Mouse (Mus musculus) embryonic facial prominence, embryonic 14.5 days (tissue): Measurements from ENCODE around the gene Frmpd3. TPM values are rescaled to one million over a fixed set of nuclear protein-coding genes. Genes with fewer than 3 reads are reported as not detected.
A peak's percentile ranks its signal among the peaks of the same experiment; 100 is the strongest.

Experiments used
- ATAC-seq: fragments of 200-750 bp; cut with Nextera tagmentation; 2 replicates; pipeline ENCODE4 v1.8.0; 2017; ENCODE audit warnings: low read depth, moderate number of reproducible peaks, moderate TSS enrichment
- DNase-seq: peaks from one replicate; pipeline ENCODE4 v3.0.0-alpha.2; 2015; ENCODE audit warnings: low spot score
- H3K27ac ChIP-seq: fragments of 300-500 bp; sonication (generic); replicated peaks from 2 replicates; pipeline ENCODE4 v1.5.1; 2014; ENCODE audit warnings: low read depth, mild to moderate bottlenecking, low read length, moderate library complexity
- H3K27me3 ChIP-seq: fragments of 300-500 bp; sonication (generic); replicated peaks from 2 replicates; pipeline ENCODE4 v1.6.1; 2014; ENCODE audit warnings: low read length; ENCODE audit not compliant: control insufficient read depth, insufficient read depth
- H3K36me3 ChIP-seq: fragments of 300-500 bp; sonication (generic); 2 replicates; pipeline ENCODE4 v1.6.1; 2014; ENCODE audit warnings: low read length, mixed read lengths; ENCODE audit not compliant: control insufficient read depth, insufficient read depth
- H3K4me1 ChIP-seq: fragments of 300-500 bp; sonication (generic); 2 replicates; pipeline ENCODE4 v1.6.1; 2014; ENCODE audit warnings: antibody characterized with exemption, low read length; ENCODE audit not compliant: control insufficient read depth, insufficient read depth
- H3K4me2 ChIP-seq: fragments of 300-500 bp; sonication (generic); 2 replicates; pipeline ENCODE4 v1.6.1; 2014; ENCODE audit warnings: low read depth, mild to moderate bottlenecking, low read length, moderate library complexity, mixed read lengths
- H3K4me3 ChIP-seq: fragments of 300-500 bp; sonication (generic); 2 replicates; pipeline ENCODE4 v1.5.1; 2014; ENCODE audit warnings: low read depth, mild to moderate bottlenecking, low read length
- H3K9ac ChIP-seq: fragments of 300-500 bp; sonication (generic); 2 replicates; pipeline ENCODE4 v1.6.1; 2014; ENCODE audit warnings: low read depth, mild to moderate bottlenecking, low read length, moderate library complexity, mixed read lengths
- H3K9me3 ChIP-seq: fragments of 300-500 bp; sonication (generic); 2 replicates; pipeline ENCODE4 v1.6.1; 2016; ENCODE audit warnings: low read length; ENCODE audit not compliant: control insufficient read depth
- WGBS: fragments of 180-500 bp; shearing (Covaris S2); extraction: QIAGEN DNeasy Blood & Tissue Kit; methylation state at CpG from one replicate; pipeline ENCODE4 v1.1.7; 2014; 5-methylcytosine and 5-hydroxymethylcytosine counted together
- polyA plus RNA-seq: library from polyadenylated mRNA; unstranded; fragments of >200 nt; fragmentation: Nextera tagmentation; extraction: Ambion mirVana; gene quantifications from 2 replicates; pipeline ENCODE4 v1.2.1, GENCODE M21; 2014

The Frmpd3 gene
- polyA plus RNA-seq, 1 experiment from 2014 or later, result 0.22 TPM

DNA sequence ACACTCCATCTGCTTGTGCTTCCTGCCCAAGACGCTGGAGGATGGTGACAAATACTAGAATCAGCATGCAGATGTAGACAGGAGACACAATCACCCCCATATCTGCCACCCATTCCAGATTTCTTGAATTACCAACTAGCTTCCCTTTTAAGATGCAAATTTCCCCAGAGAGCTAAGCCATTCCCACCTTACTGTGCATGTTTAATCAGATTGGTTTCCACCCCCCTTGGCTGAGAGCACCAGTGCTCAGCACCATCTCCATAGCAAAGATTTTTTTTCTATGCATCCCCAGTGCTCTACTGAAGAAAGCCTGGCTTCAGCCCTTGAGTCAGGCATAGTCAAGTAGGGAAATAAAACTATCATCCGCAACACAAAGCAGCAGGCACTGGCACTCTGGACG, 57.9 kb downstream of the Frmpd3 start:
- no peak overlapping the region for H3K4me2 ChIP-seq
- H3K4me3 ChIP-seq, result no peak overlapping the region
- DNase-seq (no peak), ATAC-seq (no peak)
- H3K9me3 ChIP-seq, result no peaks in the 10 kb centered on the region
- no peaks in the 10 kb centered on the region for H3K4me1 ChIP-seq
- 55% methylated on average over 3 of the region's 3 CpGs for WGBS
- peaks cover 8% of the 10 kb centered on the region; the same call in 1 of the 2 replicates for H3K27me3 ChIP-seq
- H3K36me3 ChIP-seq, result no peaks in the 10 kb centered on the region
- no peak overlapping the region for H3K27ac ChIP-seq
- no peak overlapping the region for H3K9ac ChIP-seq

DNA sequence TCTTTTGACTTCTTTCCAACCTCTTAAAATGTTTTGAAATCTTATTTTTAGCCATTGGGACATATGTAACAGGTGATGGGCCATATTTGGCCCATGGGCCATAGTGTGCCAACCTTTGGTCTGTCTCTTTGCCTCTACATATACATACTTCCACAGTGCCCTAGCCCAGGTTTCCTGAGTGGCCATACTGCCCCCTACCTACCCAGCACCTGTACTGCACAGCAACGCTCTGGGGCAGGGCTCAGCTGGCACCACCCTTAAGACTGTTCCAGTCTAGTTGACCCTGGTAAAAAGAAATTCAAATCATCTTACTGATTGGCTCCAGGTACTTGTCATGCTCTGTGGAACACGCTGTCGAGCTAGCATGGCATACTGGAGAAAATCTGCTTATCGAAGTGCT, 60.8 kb downstream of the Frmpd3 start:
- Histone ChIP-seq H3K27me3 (peaks cover 7% of the 10 kb centered on the region), H3K4me2 (no peak overlapping the region), H3K27ac (no peak overlapping the region), H3K36me3 (no peaks in the 10 kb centered on the region), H3K4me3 (no peak overlapping the region), H3K4me1 (no peaks in the 10 kb centered on the region), H3K9me3 (no peaks in the 10 kb centered on the region), H3K9ac (no peak overlapping the region)
- no peak for DNase-seq
- WGBS, result 48% methylated on average over 4 of the region's 4 CpGs
- no peak for ATAC-seq

DNA sequence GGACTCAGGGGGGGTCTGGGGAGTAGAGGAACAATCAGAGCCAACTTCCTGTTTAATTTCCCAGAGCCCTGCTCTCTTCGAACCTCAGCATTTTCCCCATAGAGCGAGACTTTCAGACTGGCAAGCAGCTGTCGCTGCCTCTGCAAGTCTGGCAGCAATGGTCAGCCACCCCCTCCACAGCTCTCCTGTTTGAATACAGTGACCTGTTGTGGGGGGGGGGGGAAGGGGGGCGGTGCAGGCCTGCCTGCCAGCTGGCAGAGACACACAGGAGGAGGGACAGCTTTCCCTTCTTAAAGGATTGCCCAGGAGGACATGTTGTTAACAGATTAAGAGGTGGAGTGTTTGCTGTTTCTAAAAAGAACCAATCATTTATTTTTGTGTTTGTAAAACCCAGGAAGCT, 64.0 kb downstream of the Frmpd3 start:
- Histone ChIP-seq H3K9ac (no peak overlapping the region), H3K4me3 (no peak overlapping the region), H3K27me3 (peaks cover 2% of the 10 kb centered on the region; the same call in 1 of the 2 replicates), H3K36me3 (no peaks in the 10 kb centered on the region), H3K27ac (no peak overlapping the region), H3K4me2 (no peak overlapping the region), H3K4me1 (no peaks in the 10 kb centered on the region), H3K9me3 (no peaks in the 10 kb centered on the region)
- peak; percentile 14 for DNase-seq
- 0 out of 2 replicates have a peak, but pooled peaks have one; percentile 15 for ATAC-seq
- WGBS, result 6% methylated on average over 2 of the region's 4 CpGs

DNA sequence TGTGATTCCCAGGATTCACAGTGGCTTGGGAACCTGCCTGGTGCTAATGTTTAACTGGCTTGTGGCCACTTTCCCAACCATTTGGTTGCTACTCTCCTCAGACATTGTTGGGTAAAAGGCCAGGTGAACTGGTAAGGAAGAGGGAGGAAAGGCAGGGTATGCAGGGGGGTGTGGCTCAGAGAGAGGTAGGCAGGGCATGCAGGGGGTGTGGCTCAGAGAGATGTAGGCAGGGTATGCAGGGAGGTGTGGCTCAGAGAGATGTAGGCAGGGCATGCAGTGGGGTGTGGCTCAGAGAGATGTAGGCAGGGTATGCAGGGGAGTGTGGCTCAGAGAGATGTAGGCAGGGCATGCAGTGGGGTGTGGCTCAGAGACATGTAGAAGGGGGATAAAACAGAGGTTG, 64.4 kb downstream of the Frmpd3 start:
- Histone ChIP-seq H3K4me1 (no peaks in the 10 kb centered on the region), H3K27ac (no peak overlapping the region), H3K9ac (no peak overlapping the region), H3K4me2 (no peak overlapping the region), H3K27me3 (peaks cover 2% of the 10 kb centered on the region; the same call in 1 of the 2 replicates), H3K9me3 (no peaks in the 10 kb centered on the region), H3K4me3 (no peak overlapping the region), H3K36me3 (no peaks in the 10 kb centered on the region)
- DNase-seq (peak; percentile 4), ATAC-seq (peak; percentile 62; the same call in 1 of the 2 replicates)

DNA sequence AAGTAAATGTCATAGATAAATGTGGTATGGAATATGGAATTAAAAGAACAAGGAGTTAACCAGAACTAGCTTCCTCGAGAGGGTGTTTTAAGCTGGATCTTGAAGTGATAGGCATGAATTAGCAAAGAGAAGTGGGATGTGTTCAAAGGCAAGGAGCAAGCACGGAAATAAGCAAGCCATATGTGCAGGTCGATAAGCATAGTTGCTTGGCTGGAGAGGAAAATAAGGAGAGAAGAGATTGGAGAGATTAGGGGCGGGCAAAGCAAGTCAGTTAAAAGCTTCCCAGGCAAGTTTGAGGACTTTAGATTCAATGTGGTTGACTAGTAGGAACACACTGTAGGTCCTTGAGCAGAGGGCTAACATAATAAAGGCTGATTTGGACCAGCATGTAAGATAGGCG, 65.5 kb downstream of the Frmpd3 start:
- no peaks in the 10 kb centered on the region for H3K4me1 ChIP-seq
- ATAC-seq (no peak), DNase-seq (no peak)
- no peak overlapping the region for H3K9ac ChIP-seq
- no peak overlapping the region for H3K4me2 ChIP-seq
- 81% methylated on average over 5 of the region's 5 CpGs for WGBS
- peaks cover 2% of the 10 kb centered on the region; the same call in 1 of the 2 replicates for H3K27me3 ChIP-seq
- no peaks in the 10 kb centered on the region for H3K9me3 ChIP-seq
- H3K4me3 ChIP-seq, result no peak overlapping the region
- no peaks in the 10 kb centered on the region for H3K36me3 ChIP-seq
- H3K27ac ChIP-seq, result no peak overlapping the region

DNA sequence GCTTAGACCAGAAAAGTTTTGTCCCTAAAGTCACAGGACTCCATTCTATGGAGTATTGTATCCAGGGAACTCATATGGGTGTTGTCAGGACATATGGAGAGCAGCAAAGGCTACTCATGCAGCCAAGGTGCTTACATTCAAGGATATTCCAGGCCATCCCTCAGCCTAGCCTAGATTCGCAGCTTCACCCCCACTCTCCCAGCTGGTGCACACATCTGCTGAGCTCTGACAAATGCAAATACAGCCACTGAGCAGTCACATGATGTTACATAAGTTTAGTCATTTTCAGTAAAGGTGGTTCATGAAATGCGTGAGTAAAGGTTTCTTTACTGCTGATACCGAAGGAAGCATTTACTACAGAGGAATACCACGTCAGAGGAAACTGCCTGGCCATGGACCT, 76.4 kb downstream of the Frmpd3 start:
- H3K9ac ChIP-seq, result no peak overlapping the region
- no peak overlapping the region for H3K27ac ChIP-seq
- H3K4me1 ChIP-seq, result no peaks in the 10 kb centered on the region
- DNase-seq (no peak), ATAC-seq (no peak)
- no peaks in the 10 kb centered on the region for H3K36me3 ChIP-seq
- H3K4me3 ChIP-seq, result no peak overlapping the region
- WGBS, result 67% methylated on average over 4 of the region's 4 CpGs
- no peak overlapping the region for H3K4me2 ChIP-seq
- H3K27me3 ChIP-seq, result 0 out of 2 replicates have a peak, but pooled peaks cover 8% of the 10 kb centered on the region
- no peaks in the 10 kb centered on the region for H3K9me3 ChIP-seq

DNA sequence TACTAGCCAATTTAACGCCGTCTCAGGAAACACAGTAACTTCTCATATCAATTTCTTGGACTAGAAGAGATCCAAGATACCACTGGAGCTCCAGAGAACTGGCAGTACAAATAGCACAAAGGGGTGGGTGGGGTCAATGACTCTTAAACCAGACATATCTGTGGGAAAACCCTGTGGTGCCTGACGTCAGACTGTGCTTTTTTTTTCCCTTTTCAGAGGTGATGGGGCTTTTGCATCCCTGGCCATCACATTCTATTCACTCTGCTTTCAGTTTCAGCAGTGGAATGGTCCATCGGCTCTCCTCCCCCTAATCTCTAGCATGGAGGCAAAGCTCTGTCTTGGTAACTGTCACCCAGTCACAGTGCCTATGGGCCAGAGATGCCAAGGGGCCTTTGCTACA, 85.1 kb downstream of the Frmpd3 start:
- no peak overlapping the region for H3K4me3 ChIP-seq
- DNase-seq, result no peak
- H3K27me3 ChIP-seq, result no peaks in the 10 kb centered on the region; the same call in 1 of the 2 replicates
- H3K27ac ChIP-seq, result no peak overlapping the region
- no peak overlapping the region for H3K4me2 ChIP-seq
- WGBS, result 78% methylated on average over 4 of the region's 4 CpGs
- no peak overlapping the region for H3K9ac ChIP-seq
- no peaks in the 10 kb centered on the region for H3K4me1 ChIP-seq
- no peaks in the 10 kb centered on the region for H3K36me3 ChIP-seq
- H3K9me3 ChIP-seq, result no peaks in the 10 kb centered on the region
- ATAC-seq, result no peak

DNA sequence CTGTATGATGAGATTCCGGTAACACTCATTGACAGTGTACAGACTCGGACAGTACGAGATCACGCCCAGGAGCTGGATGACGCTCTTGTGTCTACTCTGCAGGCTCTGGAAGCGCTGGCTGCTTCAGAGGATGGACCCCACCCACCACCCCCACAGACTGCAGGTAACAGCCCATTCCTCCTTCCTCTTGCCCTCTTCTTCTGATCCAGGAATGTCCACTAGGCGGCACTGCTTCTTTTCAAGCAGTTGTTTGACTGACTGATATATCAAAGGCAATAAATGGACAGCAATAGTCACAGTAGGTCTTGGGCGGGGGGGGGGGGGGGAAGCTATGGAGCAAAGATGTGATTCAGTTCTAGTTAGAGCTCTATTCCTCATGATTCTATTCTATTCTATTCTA, 86.2 kb downstream of the Frmpd3 start:
- H3K27me3 ChIP-seq, result no peaks in the 10 kb centered on the region; the same call in 1 of the 2 replicates
- H3K9me3 ChIP-seq, result no peaks in the 10 kb centered on the region
- no peaks in the 10 kb centered on the region for H3K4me1 ChIP-seq
- no peak overlapping the region for H3K4me2 ChIP-seq
- no peak overlapping the region for H3K27ac ChIP-seq
- no peak overlapping the region for H3K4me3 ChIP-seq
- WGBS, result 71% methylated on average over 7 of the region's 8 CpGs
- DNase-seq, result no peak
- H3K36me3 ChIP-seq, result no peaks in the 10 kb centered on the region
- no peak for ATAC-seq
- no peak overlapping the region for H3K9ac ChIP-seq

DNA sequence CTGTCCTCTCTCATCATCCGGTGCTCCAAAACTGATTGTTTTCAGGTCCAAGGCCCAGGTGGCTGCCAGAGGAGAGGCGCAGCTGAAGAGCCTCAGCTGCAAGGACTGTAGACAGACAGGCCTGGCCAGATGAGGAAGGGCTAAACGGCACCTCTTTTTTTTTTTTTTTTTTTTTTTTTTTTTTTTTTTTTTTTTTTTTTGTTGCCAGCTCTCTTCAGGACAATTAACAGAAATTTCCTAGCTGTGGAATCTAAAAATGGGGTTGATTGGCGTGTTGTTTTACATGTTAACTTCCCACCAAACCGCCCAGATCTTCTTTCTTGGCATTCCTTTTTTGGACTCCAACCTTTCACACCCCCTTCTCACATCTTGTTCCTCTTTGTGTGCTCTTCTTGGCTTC, 87.9 kb downstream of the Frmpd3 start:
- WGBS, result 77% methylated on average over 5 of the region's 5 CpGs

More for the DNA sequence above, 87.9 kb downstream of the Frmpd3 start:
- Histone ChIP-seq H3K27ac (no peak overlapping the region), H3K4me2 (no peak overlapping the region), H3K9me3 (no peaks in the 10 kb centered on the region), H3K4me1 (no peaks in the 10 kb centered on the region), H3K36me3 (no peaks in the 10 kb centered on the region), H3K4me3 (no peak overlapping the region), H3K9ac (no peak overlapping the region), H3K27me3 (no peaks in the 10 kb centered on the region; the same call in 1 of the 2 replicates)
- DNase-seq (no peak), ATAC-seq (no peak; the same call in 1 of the 2 replicates)
